Mouse (Mus musculus) ES-Bruce4 (cell line): ENCODE measurements around the gene Sox30. TPM values are rescaled to one million over a fixed set of nuclear protein-coding genes. Genes with fewer than 3 reads are reported as not detected.
A peak's percentile ranks its signal among the peaks of the same experiment; 100 is the strongest.

Source experiments
- H3K27ac ChIP-seq: 2 replicates; pipeline ENCODE4 v1.5.1; 2012; ENCODE audit warnings: low read length, inconsistent platforms; ENCODE audit not compliant: insufficient read depth
- H3K27me3 ChIP-seq: 2 replicates; pipeline ENCODE4 v1.6.1; 2012; ENCODE audit warnings: mild to moderate bottlenecking, low read length, inconsistent platforms; ENCODE audit not compliant: control insufficient read depth, poor library complexity, insufficient read depth, severe bottlenecking
- H3K36me3 ChIP-seq: 2 replicates; pipeline ENCODE4 v1.6.1; 2012; ENCODE audit warnings: inconsistent platforms, mild to moderate bottlenecking, low read length, moderate library complexity; ENCODE audit not compliant: control insufficient read depth, poor library complexity, insufficient read depth, severe bottlenecking
- H3K4me1 ChIP-seq: one replicate; pipeline ENCODE4 v1.8.1; 2011; ENCODE audit warnings: low read length; ENCODE audit not compliant: control insufficient read depth, insufficient read depth
- H3K4me3 ChIP-seq: 2 replicates; pipeline ENCODE4 v1.5.1; 2011; ENCODE audit warnings: low read depth, mild to moderate bottlenecking, low read length
- H3K9ac ChIP-seq: 2 replicates; pipeline ENCODE4 v1.6.1; 2012; ENCODE audit warnings: low read depth, mild to moderate bottlenecking, inconsistent platforms; ENCODE audit not compliant: poor library complexity, severe bottlenecking
- H3K9me3 ChIP-seq: replicated peaks from 2 replicates; pipeline ENCODE4 v1.6.1; 2012; ENCODE audit warnings: mild to moderate bottlenecking, low read length, inconsistent platforms; ENCODE audit not compliant: control insufficient read depth, poor library complexity, insufficient read depth, severe bottlenecking
- CTCF ChIP-seq: IDR thresholded peaks from one replicate; pipeline ENCODE4 v1.8.1; 2011; ENCODE audit warnings: low read depth, low read length
- EP300 ChIP-seq: IDR thresholded peaks from 2 replicates; pipeline ENCODE4 v1.6.1; 2011; ENCODE audit warnings: low read depth, low read length; ENCODE audit not compliant: insufficient read depth
- POLR2A ChIP-seq: IDR thresholded peaks from one replicate; pipeline ENCODE4 v1.8.1; 2011; ENCODE audit warnings: low read length; ENCODE audit not compliant: insufficient read depth
- polyA plus RNA-seq: library from polyadenylated mRNA; stranded (reverse); fragments of >200 nt; gene quantifications from 2 replicates; pipeline ENCODE4 v1.2.4, GENCODE M21; 2011; ENCODE audit warnings: low read depth; ENCODE audit not compliant: missing spikeins, insufficient read depth, insufficient read length

The Sox30 gene
- polyA plus RNA-seq, 1 experiment = 0.87 TPM

DNA sequence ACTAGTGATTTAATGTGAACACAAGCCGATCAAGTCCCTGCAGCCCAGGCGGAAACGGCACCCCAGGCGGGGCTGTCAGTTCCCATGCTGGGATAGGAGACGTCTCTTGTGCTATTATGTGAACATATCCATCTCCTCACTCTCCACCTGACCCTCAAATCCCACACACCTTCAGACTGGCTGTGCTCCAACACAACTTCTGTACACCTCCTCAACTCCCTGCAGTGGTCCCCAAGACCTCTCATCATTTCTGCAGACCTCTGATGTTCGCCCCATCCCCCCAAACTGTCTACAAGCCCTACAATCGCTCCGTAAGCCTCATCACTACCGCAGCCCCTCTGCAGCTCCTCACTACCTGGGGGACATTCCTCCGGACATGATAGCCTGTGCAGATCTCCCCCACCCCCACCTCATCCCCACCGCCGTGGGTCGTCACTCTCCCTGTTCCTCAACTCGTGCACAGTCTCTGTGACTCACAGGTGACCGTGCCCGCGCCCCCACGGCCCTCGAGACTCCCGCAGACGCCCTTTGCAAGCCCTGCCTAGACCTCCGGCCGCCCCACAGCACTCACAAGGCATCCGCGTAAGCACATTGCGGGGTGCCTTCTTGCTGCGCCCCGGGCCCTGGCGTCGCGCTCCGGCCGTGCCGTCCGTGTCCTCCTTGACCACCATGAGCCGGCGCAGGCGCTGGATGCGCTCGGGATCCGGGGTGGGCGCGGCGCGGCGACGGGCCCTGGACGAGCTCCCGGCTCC is 36.0 kb upstream of the Sox30 start:
- Histone ChIP-seq H3K4me3 (peak overlapping the region; percentile 89), H3K36me3 (peaks cover 6% of the 10 kb centered on the region), H3K9ac (peak overlapping the region; percentile 81), H3K27ac (no peak overlapping the region), H3K27me3 (no peaks in the 10 kb centered on the region), H3K4me1 (no peaks in the 10 kb centered on the region), H3K9me3 (no peaks in the 10 kb centered on the region)
- TF ChIP-seq CTCF (no peak), EP300 (no peak), POLR2A (no peak)

GRCm38 (mm10) chr11:45944643-45945156 is 35.4 kb upstream of the Sox30 start, which contains the start of gene Lsm11:
Gene Lsm11, minus strand, starts transcription at chr11:45944935.
- TF ChIP-seq EP300 (peak; percentile 57; the same call in 1 of the 2 replicates), POLR2A (no peak), CTCF (peak; percentile 100)
- no peak within 1 kb of the TSS for H3K27ac ChIP-seq
- peaks cover 10% of the 10 kb centered on the region for H3K36me3 ChIP-seq
- H3K27me3 ChIP-seq = no peaks in the 10 kb centered on the region
- H3K9ac ChIP-seq = peak within 1 kb of the TSS; percentile 81
- H3K9me3 ChIP-seq = no peaks in the 10 kb centered on the region
- no peaks in the 10 kb centered on the region for H3K4me1 ChIP-seq
- peak within 1 kb of the TSS; percentile 89 for H3K4me3 ChIP-seq

GRCm38 (mm10) chr11:45946796-45947195 is 33.3 kb upstream of the Sox30 start:
- H3K4me3 ChIP-seq = no peak overlapping the region
- H3K9ac ChIP-seq = no peak overlapping the region
- H3K27me3 ChIP-seq = no peaks in the 10 kb centered on the region
- no peaks in the 10 kb centered on the region for H3K4me1 ChIP-seq
- H3K27ac ChIP-seq = no peak overlapping the region
- H3K9me3 ChIP-seq = no peaks in the 10 kb centered on the region
- peaks cover 14% of the 10 kb centered on the region for H3K36me3 ChIP-seq
- no peak for TF ChIP-seq POLR2A
- no peak for TF ChIP-seq EP300
- no peak for TF ChIP-seq CTCF

DNA sequence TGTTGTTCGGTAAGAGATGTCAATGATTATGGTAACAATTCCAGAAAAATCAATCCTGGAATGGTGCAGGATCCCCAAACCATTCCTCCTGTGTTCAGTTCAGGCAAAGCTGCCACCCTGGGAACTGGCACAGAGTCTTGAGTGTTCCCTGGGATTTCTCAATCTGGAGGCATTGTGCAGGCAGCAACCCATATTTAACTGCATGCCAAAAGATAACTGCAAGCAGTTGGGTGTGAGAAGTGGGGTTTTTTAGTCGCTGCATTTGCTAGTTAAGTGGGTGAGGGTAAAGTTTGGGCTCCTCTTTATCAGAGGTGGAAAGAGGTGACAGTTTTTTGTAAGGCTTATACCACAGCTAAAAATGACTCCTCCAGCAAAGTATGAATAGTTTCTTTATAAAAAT is 32.6 kb upstream of the Sox30 start:
- no peaks in the 10 kb centered on the region for H3K27me3 ChIP-seq
- H3K9me3 ChIP-seq = no peaks in the 10 kb centered on the region

GRCm38 (mm10) chr11:45955127-45955627 is 24.9 kb upstream of the Sox30 start, which contains the start of gene Thg1l:
Gene Thg1l, minus strand, starts transcription at chr11:45955494.
- TF ChIP-seq POLR2A (no peak), CTCF (no peak), EP300 (no peak)
- H3K27ac ChIP-seq = no peak within 1 kb of the TSS
- H3K27me3 ChIP-seq = no peaks in the 10 kb centered on the region
- H3K4me1 ChIP-seq = no peaks in the 10 kb centered on the region
- H3K9ac ChIP-seq = peak within 1 kb of the TSS; percentile 34
- no peaks in the 10 kb centered on the region for H3K9me3 ChIP-seq
- H3K36me3 ChIP-seq = 0 out of 2 replicates have a peak, but pooled peaks cover 4% of the 10 kb centered on the region
- H3K4me3 ChIP-seq = peak within 1 kb of the TSS; percentile 88

More for the DNA sequence above, 32.6 kb upstream of the Sox30 start:
- TF ChIP-seq CTCF (no peak), EP300 (no peak), POLR2A (no peak)
- Histone ChIP-seq H3K36me3 (peaks cover 17% of the 10 kb centered on the region), H3K4me3 (no peak overlapping the region), H3K9ac (no peak overlapping the region), H3K27ac (no peak overlapping the region), H3K4me1 (no peaks in the 10 kb centered on the region)

GRCm38 (mm10) chr11:45959598-45959997 is 20.5 kb upstream of the Sox30 start:
- no peak overlapping the region for H3K4me3 ChIP-seq
- H3K27me3 ChIP-seq = no peaks in the 10 kb centered on the region
- TF ChIP-seq CTCF = no peak
- no peak for TF ChIP-seq EP300
- TF ChIP-seq POLR2A = no peak
- H3K36me3 ChIP-seq = no peaks in the 10 kb centered on the region
- H3K9me3 ChIP-seq = peaks cover 21% of the 10 kb centered on the region
- H3K27ac ChIP-seq = no peak overlapping the region
- H3K4me1 ChIP-seq = no peaks in the 10 kb centered on the region
- no peak overlapping the region for H3K9ac ChIP-seq
